Mouse (Mus musculus) layer of hippocampus, adult 9-11 months (tissue): ENCODE measurements at regions not wholly inside any gene's neighbourhood (a gene's known extent, or its start where the extent isn't known, plus 50 kb on each side); places are given as distances from the start of the nearest gene placed in this dataset.
"Not testable (repeated sequence)": the region's sequence is repeated elsewhere in the genome, so short reads cannot be mapped to it uniquely, and the experiment has no call there.

Source experiments
- DNase-seq: peaks from one replicate; pipeline ENCODE4 v3.0.0; 2022

GRCm38 (mm10) chr8:12451857-12452256, 56.8 kb downstream of the Sox1 start:
- no peak for DNase-seq

- DNase-seq: not testable (repeated sequence)
These were observed 60.3 kb downstream of the Sox1 start for GRCm38 (mm10) chr8:12455376-12455775.

GRCm38 (mm10) chr8:12456326-12456725, 61.2 kb downstream of the Sox1 start:
- no peak for DNase-seq

GRCm38 (mm10) chr8:12457015-12457414, 61.9 kb downstream of the Sox1 start:
- no peak for DNase-seq

GRCm38 (mm10) chr8:12466845-12467244, 71.8 kb downstream of the Sox1 start:
- no peak for DNase-seq

GRCm38 (mm10) chr8:12467386-12468326, 72.6 kb downstream of the Sox1 start:
- DNase-seq: no peak

- no peak for DNase-seq
These were observed 82.6 kb downstream of the Sox1 start for GRCm38 (mm10) chr8:12477449-12478401.

- no peak for DNase-seq
These were observed 86.8 kb downstream of the Sox1 start for GRCm38 (mm10) chr8:12481918-12482317.

- no peak for DNase-seq
These were observed 88.5 kb downstream of the Sox1 start for GRCm38 (mm10) chr8:12483551-12483950.

- no peak for DNase-seq
These were observed 87.5 kb upstream of the Spaca7 start for GRCm38 (mm10) chr8:12485326-12485725.

- DNase-seq: peak; percentile 77
These were observed 86.3 kb upstream of the Spaca7 start for GRCm38 (mm10) chr8:12486331-12487061.

GRCm38 (mm10) chr8:12487201-12487600, 85.6 kb upstream of the Spaca7 start:
- DNase-seq: no peak

GRCm38 (mm10) chr8:12489194-12489593, 83.6 kb upstream of the Spaca7 start:
- DNase-seq: no peak

- DNase-seq: no peak
These were observed 81.4 kb upstream of the Spaca7 start for GRCm38 (mm10) chr8:12491472-12491871.

- no peak for DNase-seq
These were observed 80.4 kb upstream of the Spaca7 start for GRCm38 (mm10) chr8:12492461-12492860.

GRCm38 (mm10) chr8:12494559-12494958, 78.3 kb upstream of the Spaca7 start:
- DNase-seq: no peak

- no peak for DNase-seq
These were observed 75.4 kb upstream of the Spaca7 start for GRCm38 (mm10) chr8:12497420-12497819.

GRCm38 (mm10) chr8:12499658-12500057, 73.2 kb upstream of the Spaca7 start:
- no peak for DNase-seq

GRCm38 (mm10) chr8:12500291-12500690, 72.5 kb upstream of the Spaca7 start:
- DNase-seq: no peak

GRCm38 (mm10) chr8:12501824-12502223, 71.0 kb upstream of the Spaca7 start:
- DNase-seq: no peak

- DNase-seq: no peak
These were observed 70.5 kb upstream of the Spaca7 start for GRCm38 (mm10) chr8:12502321-12502775.

GRCm38 (mm10) chr8:12502856-12503255, 70.0 kb upstream of the Spaca7 start:
- no peak for DNase-seq

- DNase-seq: no peak
These were observed 69.5 kb upstream of the Spaca7 start for GRCm38 (mm10) chr8:12503344-12503743.
